In the genomic region with DNA sequence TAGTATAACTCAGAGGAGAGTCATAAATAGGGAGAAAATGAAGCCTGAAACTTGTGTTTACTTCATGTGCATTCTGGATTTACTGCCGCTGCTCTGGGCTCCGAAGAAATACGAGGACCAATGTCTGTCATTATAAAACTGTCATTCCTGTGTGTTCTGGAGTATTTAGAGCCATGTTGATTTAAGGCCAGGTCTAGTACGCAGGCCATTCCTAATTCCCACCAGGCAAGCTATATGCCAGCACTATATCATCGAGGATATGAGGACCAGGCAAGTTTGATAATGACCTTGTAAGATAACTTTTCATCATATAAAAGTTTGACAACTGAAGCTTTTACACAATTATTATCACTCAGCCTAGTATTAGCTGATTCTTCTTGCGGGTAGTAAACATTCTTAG, we compare ENCODE assay signal across 25 mouse cellular contexts.
A peak's percentile ranks its signal among the peaks of the same experiment; 100 is the strongest.
DNase-seq lines count a peak whose midpoint lies in the region; ATAC-seq lines count a peak whose summit lies in the region.
"Had no signal": no experiment of that assay in that cellular context is flagged by ENCODE, and none has a peak within 500 bp of the region (broad histone marks: within the 10 kb centered on the region; RNA-seq: fewer than 3 reads in every experiment).

No protein-coding gene starts in this region.

- no peak overlapping the region for H3K4me2 ChIP-seq in hindbrain, embryonic 13.5 days
- no peak overlapping the region for H3K4me2 ChIP-seq in hindbrain, embryonic 11.5 days (replicated peaks; ENCODE audit: low read depth, low read length)
- H3K4me2 ChIP-seq in kidney, embryonic 16.5 days (replicated peaks; ENCODE audit: low read depth, low read length): no peak overlapping the region
- no peak overlapping the region for H3K4me2 ChIP-seq in neural tube, embryonic 15.5 days
- no peak overlapping the region for H3K4me2 ChIP-seq in heart, embryonic 11.5 days
- H3K4me2 ChIP-seq: embryonic facial prominence, embryonic 13.5 days; forebrain, embryonic 12.5 days; forebrain, embryonic 15.5 days; hindbrain, embryonic 14.5 days had no signal

- 83% methylated on average over 6 of the region's 6 CpGs for WGBS in hindbrain, embryonic 13.5 days
- WGBS in hindbrain, embryonic 11.5 days: 84% methylated on average over 6 of the region's 6 CpGs
- 25% methylated on average over 6 of the region's 6 CpGs for WGBS in kidney, embryonic 16.5 days
- WGBS in neural tube, embryonic 15.5 days: 38% methylated on average over 6 of the region's 6 CpGs
- WGBS in heart, embryonic 11.5 days (ENCODE audit: insufficient replicate concordance): 82% methylated on average over 6 of the region's 6 CpGs

- no peaks in the 10 kb centered on the region for H3K9me3 ChIP-seq in hindbrain, embryonic 13.5 days
- H3K9me3 ChIP-seq in hindbrain, embryonic 11.5 days (ENCODE audit: control insufficient read depth, low read length): no peaks in the 10 kb centered on the region
- H3K9me3 ChIP-seq in kidney, embryonic 16.5 days (ENCODE audit: low read length): no peaks in the 10 kb centered on the region
- H3K9me3 ChIP-seq in neural tube, embryonic 15.5 days (replicated peaks): no peaks in the 10 kb centered on the region
- no peaks in the 10 kb centered on the region for H3K9me3 ChIP-seq in heart, embryonic 11.5 days (replicated peaks; ENCODE audit: control insufficient read depth, low read length)
- H3K9me3 ChIP-seq: embryonic facial prominence, embryonic 10.5 days; embryonic facial prominence, embryonic 13.5 days; forebrain, embryonic 12.5 days; forebrain, embryonic 15.5 days; G1E; heart, embryonic 10.5 days had no signal

- no peaks in the 10 kb centered on the region for H3K27me3 ChIP-seq in hindbrain, embryonic 13.5 days
- H3K27me3 ChIP-seq in hindbrain, embryonic 11.5 days (ENCODE audit: control insufficient read depth, insufficient read depth, low read length): no peaks in the 10 kb centered on the region
- no peaks in the 10 kb centered on the region for H3K27me3 ChIP-seq in kidney, embryonic 16.5 days (ENCODE audit: insufficient read depth, low read length)
- H3K27me3 ChIP-seq in neural tube, embryonic 15.5 days (replicated peaks): no peaks in the 10 kb centered on the region
- no peaks in the 10 kb centered on the region for H3K27me3 ChIP-seq in heart, embryonic 11.5 days (ENCODE audit: control insufficient read depth, insufficient read depth, low read length)
- H3K27me3 ChIP-seq: CH12.LX; embryonic facial prominence, embryonic 13.5 days; forebrain, embryonic 12.5 days; forebrain, embryonic 15.5 days had no signal

- ATAC-seq in hindbrain, embryonic 13.5 days (ENCODE audit: low FRiP score): no peak
- no peak for ATAC-seq in hindbrain, embryonic 11.5 days (ENCODE audit: low FRiP score)
- peak; percentile 46; the same call in 1 of the 2 replicates for ATAC-seq in kidney, embryonic 16.5 days (ENCODE audit: low FRiP score, low TSS enrichment)
- 0 out of 2 replicates have a peak, but pooled peaks have one; percentile 15 for ATAC-seq in neural tube, embryonic 15.5 days (ENCODE audit: low FRiP score)
- ATAC-seq in heart, embryonic 11.5 days (replicated peaks; ENCODE audit: insufficient number of reproducible peaks, low FRiP score, low TSS enrichment): no peak
- ATAC-seq: forebrain, embryonic 15.5 days; hindbrain, postnatal 0 days; Patski had no signal

- no peak overlapping the region for H3K4me3 ChIP-seq in hindbrain, embryonic 13.5 days
- H3K4me3 ChIP-seq in hindbrain, embryonic 11.5 days (ENCODE audit: low read depth, low read length): no peak overlapping the region
- no peak overlapping the region for H3K4me3 ChIP-seq in kidney, embryonic 16.5 days (ENCODE audit: low read length)
- no peak overlapping the region for H3K4me3 ChIP-seq in neural tube, embryonic 15.5 days (replicated peaks)
- no peak overlapping the region for H3K4me3 ChIP-seq in heart, embryonic 11.5 days (ENCODE audit: low read depth, low read length)
- H3K4me3 ChIP-seq: embryonic facial prominence, embryonic 10.5 days; embryonic facial prominence, embryonic 13.5 days; erythroblast, embryonic 14.5 days; forebrain, embryonic 12.5 days; forebrain, embryonic 15.5 days; heart, embryonic 10.5 days had no signal

- 0 out of 2 replicates have a peak overlapping the region, but pooled peaks have one; percentile 9 for H3K27ac ChIP-seq in hindbrain, embryonic 13.5 days
- no peak overlapping the region for H3K27ac ChIP-seq in hindbrain, embryonic 11.5 days (ENCODE audit: low read depth, low read length)
- no peak overlapping the region for H3K27ac ChIP-seq in kidney, embryonic 16.5 days (ENCODE audit: low read length)
- H3K27ac ChIP-seq in neural tube, embryonic 15.5 days (replicated peaks): no peak overlapping the region; the same call in 1 of the 2 replicates
- H3K27ac ChIP-seq in heart, embryonic 11.5 days (ENCODE audit: low read depth, low read length): no peak overlapping the region
- H3K27ac ChIP-seq: embryonic facial prominence, embryonic 10.5 days; embryonic facial prominence, embryonic 13.5 days; forebrain, embryonic 12.5 days; forebrain, embryonic 15.5 days; heart, embryonic 10.5 days; hindbrain, embryonic 14.5 days had no signal

- H3K4me1 ChIP-seq in hindbrain, embryonic 13.5 days (replicated peaks): peaks cover 32% of the 10 kb centered on the region
- H3K4me1 ChIP-seq in hindbrain, embryonic 11.5 days (replicated peaks; ENCODE audit: control insufficient read depth, insufficient read depth, low read length): no peaks in the 10 kb centered on the region
- H3K4me1 ChIP-seq in kidney, embryonic 16.5 days (ENCODE audit: insufficient read depth, low read length): no peaks in the 10 kb centered on the region
- H3K4me1 ChIP-seq in neural tube, embryonic 15.5 days: peaks cover 20% of the 10 kb centered on the region
- no peaks in the 10 kb centered on the region for H3K4me1 ChIP-seq in heart, embryonic 11.5 days (ENCODE audit: control insufficient read depth, insufficient read depth, low read length)
- H3K4me1 ChIP-seq: embryonic facial prominence, embryonic 10.5 days; forebrain, embryonic 12.5 days had no signal

- no peak for DNase-seq in hindbrain, embryonic 11.5 days (ENCODE audit: low spot score)
- DNase-seq in kidney, postnatal 14 days: no peak
- peak; percentile 30 for DNase-seq in mesoderm, embryonic 11.5 days (ENCODE audit: low read depth, low spot score)
- DNase-seq: adrenal gland, postnatal 10 days; adrenal gland, postnatal 36 days; B cell, adult 2 months; cerebellum, adult 18-20 months; cerebellum, adult 9-10 months; gastrocnemius, postnatal 25 days; heart, adult 18-20 months had no signal

- no peaks in the 10 kb centered on the region for H3K36me3 ChIP-seq in hindbrain, embryonic 13.5 days
- no peaks in the 10 kb centered on the region for H3K36me3 ChIP-seq in hindbrain, embryonic 11.5 days (ENCODE audit: control insufficient read depth, insufficient read depth, low read length)
- H3K36me3 ChIP-seq in kidney, embryonic 16.5 days (ENCODE audit: insufficient read depth, low read length): no peaks in the 10 kb centered on the region
- no peaks in the 10 kb centered on the region for H3K36me3 ChIP-seq in neural tube, embryonic 15.5 days
- no peaks in the 10 kb centered on the region for H3K36me3 ChIP-seq in heart, embryonic 11.5 days (ENCODE audit: control insufficient read depth, insufficient read depth, low read length)
- H3K36me3 ChIP-seq: embryonic facial prominence, embryonic 10.5 days; embryonic facial prominence, embryonic 13.5 days; forebrain, embryonic 12.5 days; forebrain, embryonic 15.5 days; G1E; heart, embryonic 10.5 days had no signal

- no peak overlapping the region for H3K9ac ChIP-seq in hindbrain, embryonic 13.5 days
- no peak overlapping the region for H3K9ac ChIP-seq in hindbrain, embryonic 11.5 days (ENCODE audit: low read depth, low read length)
- H3K9ac ChIP-seq in kidney, embryonic 16.5 days (replicated peaks; ENCODE audit: low read length): no peak overlapping the region
- H3K9ac ChIP-seq in neural tube, embryonic 15.5 days (replicated peaks): no peak overlapping the region
- H3K9ac ChIP-seq in heart, embryonic 11.5 days (ENCODE audit: low read depth, low read length): no peak overlapping the region
- H3K9ac ChIP-seq: embryonic facial prominence, embryonic 13.5 days; forebrain, embryonic 12.5 days; forebrain, embryonic 15.5 days; hindbrain, embryonic 14.5 days had no signal

Comparison
In these comparisons a context has a peak if more than half of its experiments do, and no peak if none do; other contexts are left out.
1. ATAC-seq: peak in kidney, embryonic 16.5 days (single experiment) and neural tube, embryonic 15.5 days (single experiment); none in hindbrain, embryonic 13.5 days (single experiment), hindbrain, embryonic 11.5 days (single experiment) and heart, embryonic 11.5 days (single experiment).